Mouse (Mus musculus): ENCODE measurements around the gene Rsu1.
"Not testable (repeated sequence)": the region's sequence is repeated elsewhere in the genome, so short reads cannot be mapped to it uniquely, and the experiment has no call there.

Gene Rsu1

DNA sequence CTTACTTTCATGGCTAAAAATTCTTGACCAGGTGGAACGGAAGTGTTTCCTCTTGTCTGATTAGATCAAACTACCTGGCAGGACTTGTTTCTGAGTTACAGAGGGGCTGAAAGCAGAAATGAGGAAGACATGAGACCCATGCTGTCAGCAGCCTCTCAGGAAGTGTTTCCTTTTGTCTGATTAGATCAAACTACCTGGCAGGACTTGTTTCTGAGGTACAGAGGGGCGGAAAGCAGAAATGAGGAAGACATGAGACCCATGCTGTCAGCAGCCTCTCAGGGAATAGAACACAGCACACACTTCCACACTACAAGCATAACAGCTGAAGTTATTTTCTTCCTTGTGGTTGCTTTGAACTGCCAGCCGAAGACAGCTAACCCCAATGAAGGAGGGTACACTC, 46.7 kb downstream of the Rsu1 start:
- DNase-seq (ENCODE audit: low spot score), result no peak

DNA sequence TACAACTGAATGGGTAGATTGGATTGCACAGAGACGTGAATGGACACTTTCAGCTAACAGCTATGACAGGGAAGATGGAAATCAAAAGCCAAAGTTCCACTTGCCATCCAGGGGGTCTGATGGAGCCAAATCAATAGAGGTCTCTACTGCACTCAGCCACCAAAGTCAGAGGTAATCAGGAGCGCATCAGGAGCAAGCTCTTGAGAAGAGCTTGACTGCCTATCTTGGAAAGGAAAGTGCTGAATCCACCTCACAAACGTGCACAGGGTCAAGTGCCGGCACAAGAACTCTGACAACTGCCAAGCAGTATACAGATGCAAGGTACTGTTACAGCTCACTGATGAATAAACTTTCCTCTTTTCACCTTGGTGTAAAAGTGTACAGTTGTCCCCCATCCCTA, 47.8 kb downstream of the Rsu1 start:
- no peak for DNase-seq (ENCODE audit: low spot score)

- DNase-seq (ENCODE audit: low spot score), result no peak
These were observed 51.1 kb downstream of the Rsu1 start for GRCm38 (mm10) chr2:13220141-13220540.

DNA sequence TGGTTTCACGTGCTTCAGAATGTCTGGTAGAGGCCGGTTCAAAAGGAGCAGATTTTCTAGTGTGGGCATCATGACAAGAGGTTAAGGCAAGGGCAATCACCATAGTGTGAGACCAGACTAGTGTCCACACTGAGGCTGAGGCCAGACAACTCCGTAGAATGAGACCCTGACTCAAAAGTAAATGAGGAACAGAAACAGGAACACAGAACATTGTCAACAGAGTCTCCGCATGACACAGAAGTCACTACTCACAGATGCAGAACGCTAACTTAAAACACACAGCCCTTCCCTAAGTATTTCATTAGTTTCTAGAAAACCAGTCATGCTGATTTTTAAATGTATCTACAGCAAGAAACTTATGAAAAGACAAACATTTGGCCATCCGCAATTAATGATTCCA, 53.1 kb downstream of the Rsu1 start:
- DNase-seq (ENCODE audit: low spot score), result no peak

DNA sequence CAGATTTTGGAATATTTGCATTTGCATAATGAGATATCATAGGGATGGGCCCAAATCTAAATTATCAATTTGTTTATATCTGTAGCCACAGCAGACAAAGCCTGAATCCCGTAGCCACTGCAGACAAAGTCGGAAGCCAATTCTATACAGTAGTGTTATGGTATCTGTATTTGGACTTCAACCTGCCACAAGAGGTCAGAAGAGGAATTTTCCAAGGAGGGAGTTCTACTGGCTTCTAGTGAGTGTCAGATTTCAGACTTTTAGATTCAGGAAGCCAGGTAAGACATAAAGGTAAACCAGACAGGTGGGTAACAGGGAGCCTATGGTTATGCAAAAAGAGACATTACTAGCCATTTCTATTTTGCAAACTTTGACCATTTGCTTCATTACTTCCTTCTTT, 64.4 kb downstream of the Rsu1 start:
- DNase-seq (ENCODE audit: low spot score), result no peak

DNA sequence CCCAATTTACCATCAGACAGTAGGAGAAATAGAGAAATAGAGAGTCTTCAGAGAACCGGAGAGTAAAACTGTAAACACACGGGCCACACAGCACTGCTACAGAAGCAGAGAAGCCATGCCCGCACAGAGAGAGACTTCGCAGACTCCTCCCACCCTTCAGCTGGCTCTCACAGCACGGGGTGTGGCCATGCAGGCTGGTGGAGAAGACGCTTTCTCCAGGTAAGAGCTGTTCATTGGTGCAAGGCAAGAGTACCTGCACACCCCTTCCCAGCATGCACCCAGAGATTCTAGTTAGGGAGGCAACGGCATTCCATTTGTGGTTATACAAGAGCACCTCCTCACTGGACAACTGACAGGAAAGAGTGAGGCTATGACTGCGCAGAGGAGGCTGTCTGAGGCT, 64.8 kb downstream of the Rsu1 start:
- no peak for DNase-seq (ENCODE audit: low spot score)

- DNase-seq (ENCODE audit: low spot score), result no peak
These were observed 68.3 kb downstream of the Rsu1 start for GRCm38 (mm10) chr2:13202805-13203475.

GRCm38 (mm10) chr2:13199713-13200112, 71.5 kb downstream of the Rsu1 start:
- no peak for DNase-seq (ENCODE audit: low spot score)

- no peak for DNase-seq (ENCODE audit: low spot score)
These were observed 72.2 kb downstream of the Rsu1 start for GRCm38 (mm10) chr2:13199033-13199432.

DNA sequence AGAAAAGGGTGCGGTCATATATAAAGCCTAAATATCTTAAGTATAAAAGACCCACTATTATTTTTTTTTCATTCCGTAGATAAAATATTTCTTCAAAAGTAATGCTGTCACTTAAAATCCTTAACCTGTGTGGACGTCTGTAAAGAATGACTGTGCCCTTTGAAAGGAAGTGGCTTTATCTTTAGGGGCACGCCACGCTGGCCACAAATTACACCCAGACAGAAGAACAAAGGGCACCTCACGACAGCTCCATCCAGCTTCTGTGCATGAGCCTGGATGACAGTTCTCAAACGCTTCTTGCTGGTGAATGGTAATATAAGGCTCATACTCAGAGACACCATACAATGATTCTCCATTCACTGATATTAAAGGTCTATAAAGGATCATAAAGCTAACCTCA, 75.7 kb downstream of the Rsu1 start:
- no peak for DNase-seq (ENCODE audit: low spot score)

- no peak for DNase-seq (ENCODE audit: low spot score)
These were observed 79.1 kb downstream of the Rsu1 start for GRCm38 (mm10) chr2:13192157-13192556.

- no peak for DNase-seq (ENCODE audit: low spot score)
These were observed 80.4 kb downstream of the Rsu1 start for GRCm38 (mm10) chr2:13190767-13191166.

GRCm38 (mm10) chr2:13188831-13189495, 82.3 kb downstream of the Rsu1 start:
- DNase-seq (ENCODE audit: low spot score), result no peak

DNA sequence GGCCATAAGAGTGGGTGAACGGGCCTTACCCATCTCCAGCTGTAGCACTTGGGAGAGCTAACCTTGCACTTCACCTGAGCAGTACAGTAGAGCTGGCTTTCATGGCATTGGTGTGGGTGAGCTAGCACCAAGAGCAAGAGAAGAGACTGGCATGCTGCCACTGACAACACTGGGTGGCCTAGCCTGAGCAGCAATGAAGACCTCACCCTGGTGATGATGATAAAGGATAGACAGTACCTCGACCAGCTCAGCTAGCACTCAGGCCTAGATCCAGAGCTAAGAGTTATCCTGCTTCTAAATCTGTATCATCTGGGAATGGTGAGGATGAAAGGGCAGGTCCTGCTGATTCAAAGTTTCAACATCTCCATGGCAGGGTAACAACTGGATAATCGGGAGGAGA, 88.1 kb downstream of the Rsu1 start:
- no peak for DNase-seq (ENCODE audit: low spot score)

DNA sequence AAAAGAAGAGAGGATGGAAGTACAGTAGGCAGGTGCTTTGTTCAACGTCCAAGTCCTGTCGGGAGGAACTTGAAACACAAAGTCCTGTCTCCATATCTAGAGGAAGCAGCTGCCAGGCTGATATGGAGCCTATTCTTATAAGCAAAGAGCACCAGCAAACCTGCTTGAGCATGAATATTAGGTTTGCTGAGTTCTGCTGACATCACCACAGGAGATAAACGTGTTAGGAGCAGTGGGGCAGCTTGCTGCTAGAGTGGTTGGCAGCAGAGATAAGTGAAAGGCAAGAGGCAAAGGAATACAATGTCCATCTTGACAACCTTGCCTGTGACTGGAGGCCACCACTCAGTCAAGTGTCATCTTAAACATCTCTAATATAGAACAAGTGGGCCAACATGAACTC, 89.3 kb downstream of the Rsu1 start:
- not testable (repeated sequence) for DNase-seq (ENCODE audit: low spot score)

- no peak for DNase-seq (ENCODE audit: low spot score)
These were observed 93.4 kb downstream of the Rsu1 start for GRCm38 (mm10) chr2:13177698-13178395.

- DNase-seq (ENCODE audit: low spot score), result no peak
These were observed 95.0 kb downstream of the Rsu1 start for GRCm38 (mm10) chr2:13176304-13176620.

- DNase-seq (ENCODE audit: low spot score), result no peak
These were observed 95.5 kb downstream of the Rsu1 start for GRCm38 (mm10) chr2:13175536-13176303.

DNA sequence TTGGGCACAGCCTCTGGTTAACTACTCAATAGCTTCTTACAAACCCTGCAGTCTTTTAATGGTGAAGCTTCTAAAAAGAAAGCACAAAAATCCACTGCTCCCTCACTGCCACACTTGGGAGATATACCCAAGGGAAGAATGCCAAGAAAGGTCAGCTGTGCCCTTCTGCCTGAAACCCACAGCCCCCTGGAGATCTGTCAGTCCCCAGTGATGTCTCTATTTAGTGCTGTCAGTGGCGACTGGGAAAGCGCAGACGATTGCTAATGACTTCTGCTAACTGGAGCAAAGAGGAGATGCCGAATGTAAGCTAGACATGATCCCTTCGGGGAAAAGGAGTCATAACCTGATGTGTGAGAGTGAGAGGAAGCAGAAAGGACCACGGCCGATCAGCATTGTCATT, 96.8 kb downstream of the Rsu1 start:
- no peak for DNase-seq (ENCODE audit: low spot score)

DNA sequence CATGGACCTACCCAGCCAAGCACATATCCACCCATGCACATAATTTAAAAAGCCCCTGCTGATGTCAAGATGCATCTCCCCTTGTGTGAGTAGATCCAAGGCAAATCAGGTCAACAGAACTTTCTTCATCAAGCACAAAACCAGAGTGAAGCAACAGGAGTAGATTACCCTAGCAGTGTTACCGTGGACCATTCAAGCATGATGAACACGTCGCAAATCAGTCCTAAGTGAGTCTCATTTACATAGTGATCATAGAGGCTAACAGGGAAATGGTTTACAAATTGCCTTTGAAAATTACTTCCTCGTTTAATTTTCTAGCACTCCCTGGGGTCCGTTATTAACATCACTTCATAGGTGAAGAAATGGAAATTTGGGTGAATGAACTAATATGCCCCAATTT, 100.6 kb downstream of the Rsu1 start:
- DNase-seq (ENCODE audit: low spot score), result no peak

- DNase-seq (ENCODE audit: low spot score), result no peak
These were observed 101.3 kb downstream of the Rsu1 start for GRCm38 (mm10) chr2:13169962-13170361.

GRCm38 (mm10) chr2:13169158-13169890, 101.9 kb downstream of the Rsu1 start:
- DNase-seq (ENCODE audit: low spot score), result no peak

Measured in ovary, postnatal 14 days (tissue).